Mouse (Mus musculus): ENCODE measurements at regions not wholly inside any gene's neighbourhood (a gene's known extent, or its start where the extent isn't known, plus 50 kb on each side); places are given as distances from the start of the nearest gene placed in this dataset.
"Not testable (repeated sequence)": the region's sequence is repeated elsewhere in the genome, so short reads cannot be mapped to it uniquely, and the experiment has no call there.

DNA sequence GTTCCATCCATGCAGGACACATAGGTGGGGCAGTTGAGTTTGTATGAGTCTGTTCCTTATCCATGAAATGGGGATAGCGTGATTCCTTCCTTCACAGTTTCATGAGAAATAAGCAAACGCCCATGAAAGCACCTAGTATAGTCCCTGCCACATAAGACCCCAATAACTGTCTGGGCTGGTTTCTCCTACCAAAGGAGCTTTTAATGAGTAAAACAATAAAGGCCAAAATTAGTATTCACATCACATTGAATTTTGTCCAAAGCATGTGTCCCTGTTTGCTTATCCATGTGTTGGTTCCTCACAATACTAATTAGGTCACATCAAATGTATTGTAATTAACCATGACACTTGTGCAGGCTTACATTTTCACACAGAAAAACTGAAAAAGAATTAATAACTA is 221.3 kb downstream of the Prdm13 start:
- Histone ChIP-seq H3K9me3 (ENCODE audit: control insufficient read depth, low read length) (no peaks in the 10 kb centered on the region), H3K9ac (no peak overlapping the region), H3K27ac (no peak overlapping the region), H3K4me3 (replicated peaks; ENCODE audit: low read length) (no peak overlapping the region), H3K4me1 (replicated peaks; ENCODE audit: control insufficient read depth, insufficient read depth, low read length) (no peaks in the 10 kb centered on the region), H3K4me2 (replicated peaks) (no peak overlapping the region), H3K36me3 (replicated peaks; ENCODE audit: control insufficient read depth, insufficient read depth) (no peaks in the 10 kb centered on the region), H3K27me3 (ENCODE audit: control insufficient read depth, insufficient read depth, low read length) (no peaks in the 10 kb centered on the region)
- ATAC-seq (ENCODE audit: low FRiP score) (no peak), DNase-seq (ENCODE audit: low spot score) (no peak)
- 80% methylated on average over 2 of the region's 2 CpGs for WGBS

DNA sequence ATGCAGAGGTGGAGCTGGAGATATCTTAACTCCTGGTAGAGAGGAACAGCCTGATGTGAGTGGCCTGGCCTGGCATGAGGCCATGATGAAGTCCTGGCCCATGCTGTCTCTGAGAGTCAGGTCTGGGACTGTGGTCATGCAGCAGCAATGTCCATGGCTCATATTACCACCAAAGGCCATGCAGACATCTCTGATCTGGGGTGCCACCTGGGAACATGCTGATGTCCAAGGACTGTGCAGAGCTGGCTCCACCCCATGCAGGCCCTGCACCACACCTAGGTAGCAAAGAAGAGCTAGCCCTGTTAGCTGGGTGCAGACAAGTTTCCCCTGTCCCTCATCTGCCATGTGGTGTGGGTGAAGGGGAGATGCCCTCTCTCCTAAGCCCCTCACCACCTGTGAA is 244.5 kb downstream of the Prdm13 start:
- no peaks in the 10 kb centered on the region for H3K4me1 ChIP-seq (replicated peaks; ENCODE audit: control insufficient read depth, insufficient read depth, low read length)
- no peak overlapping the region for H3K27ac ChIP-seq
- no peaks in the 10 kb centered on the region for H3K27me3 ChIP-seq (ENCODE audit: control insufficient read depth, insufficient read depth, low read length)
- no peaks in the 10 kb centered on the region for H3K36me3 ChIP-seq (replicated peaks; ENCODE audit: control insufficient read depth, insufficient read depth)
- H3K4me2 ChIP-seq (replicated peaks), result no peak overlapping the region
- no peak for ATAC-seq (ENCODE audit: low FRiP score)
- H3K9ac ChIP-seq, result no peak overlapping the region
- H3K9me3 ChIP-seq (ENCODE audit: control insufficient read depth, low read length), result no peaks in the 10 kb centered on the region
- no peak overlapping the region for H3K4me3 ChIP-seq (replicated peaks; ENCODE audit: low read length)
- no peak for DNase-seq (ENCODE audit: low spot score)

GRCm38 (mm10) chr4:21436710-21437109 is 249.1 kb downstream of the Prdm13 start:
- Histone ChIP-seq H3K27ac (no peak overlapping the region), H3K4me3 (replicated peaks; ENCODE audit: low read length) (no peak overlapping the region), H3K9ac (no peak overlapping the region), H3K36me3 (replicated peaks; ENCODE audit: control insufficient read depth, insufficient read depth) (no peaks in the 10 kb centered on the region), H3K4me2 (replicated peaks) (no peak overlapping the region), H3K9me3 (ENCODE audit: control insufficient read depth, low read length) (no peaks in the 10 kb centered on the region), H3K27me3 (ENCODE audit: control insufficient read depth, insufficient read depth, low read length) (no peaks in the 10 kb centered on the region), H3K4me1 (replicated peaks; ENCODE audit: control insufficient read depth, insufficient read depth, low read length) (no peaks in the 10 kb centered on the region)
- 16% methylated on average over 2 of the region's 2 CpGs for whole genome bisulfite sequencing
- DNase-seq (ENCODE audit: low spot score), result peak; percentile 63
- ATAC-seq (ENCODE audit: low FRiP score), result no peak; the same call in 1 of the 2 replicates

DNA sequence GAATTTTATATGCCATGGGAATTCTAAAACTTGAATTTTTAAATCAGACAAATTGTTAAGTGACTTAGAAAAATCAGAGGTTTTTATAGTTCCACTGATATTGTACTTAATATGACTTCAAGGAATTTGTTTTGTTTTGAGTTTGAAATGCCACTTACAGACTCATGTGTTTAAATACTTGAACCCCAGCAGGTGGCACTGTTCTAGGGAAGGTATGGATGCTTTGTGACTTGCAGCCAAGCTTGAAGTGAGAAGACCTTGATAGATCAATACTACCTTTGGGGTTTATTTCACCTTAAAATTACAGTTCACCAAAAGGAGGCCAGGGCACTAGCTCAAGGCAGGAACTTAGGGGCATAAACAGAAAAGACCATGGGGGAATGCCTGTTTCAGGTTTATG is 277.9 kb downstream of the Prdm13 start:
- DNase-seq (ENCODE audit: low spot score) (peak; percentile 25), ATAC-seq (ENCODE audit: low FRiP score) (no peak)
- Histone ChIP-seq H3K4me2 (replicated peaks) (no peak overlapping the region), H3K27me3 (ENCODE audit: control insufficient read depth, insufficient read depth, low read length) (no peaks in the 10 kb centered on the region), H3K9ac (no peak overlapping the region), H3K27ac (no peak overlapping the region), H3K4me1 (replicated peaks; ENCODE audit: control insufficient read depth, insufficient read depth, low read length) (no peaks in the 10 kb centered on the region), H3K36me3 (replicated peaks; ENCODE audit: control insufficient read depth, insufficient read depth) (no peaks in the 10 kb centered on the region), H3K4me3 (replicated peaks; ENCODE audit: low read length) (no peak overlapping the region), H3K9me3 (ENCODE audit: control insufficient read depth, low read length) (no peaks in the 10 kb centered on the region)

DNA sequence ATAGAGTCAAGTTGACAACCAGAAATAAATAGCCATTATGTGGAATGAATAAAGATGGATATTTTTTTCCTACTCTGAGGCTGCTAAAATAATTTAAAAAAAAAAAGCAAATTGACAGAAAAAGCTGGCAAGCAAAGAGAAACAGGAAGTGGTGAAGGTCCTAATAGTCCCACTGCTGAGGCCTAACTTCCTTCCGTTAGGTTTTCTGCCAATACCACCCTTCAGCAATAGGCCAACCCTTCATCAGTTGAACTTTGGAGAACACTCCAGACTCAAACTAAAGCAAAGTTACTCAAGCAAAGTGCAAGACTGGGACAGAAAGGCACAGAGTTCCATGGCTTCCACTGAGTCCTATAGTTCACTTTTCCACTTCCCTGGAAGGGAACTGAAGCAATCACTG is 316.4 kb downstream of the Prdm13 start:
- 97% methylated on average over 1 of the region's 1 CpGs for WGBS
- no peak overlapping the region for H3K4me2 ChIP-seq (replicated peaks)
- H3K4me3 ChIP-seq (replicated peaks; ENCODE audit: low read length), result no peak overlapping the region
- no peak for DNase-seq (ENCODE audit: low spot score)
- no peaks in the 10 kb centered on the region for H3K27me3 ChIP-seq (ENCODE audit: control insufficient read depth, insufficient read depth, low read length)
- H3K36me3 ChIP-seq (replicated peaks; ENCODE audit: control insufficient read depth, insufficient read depth), result no peaks in the 10 kb centered on the region
- no peak overlapping the region for H3K27ac ChIP-seq
- no peak overlapping the region for H3K9ac ChIP-seq
- H3K9me3 ChIP-seq (ENCODE audit: control insufficient read depth, low read length), result no peaks in the 10 kb centered on the region
- ATAC-seq (ENCODE audit: low FRiP score), result no peak
- no peaks in the 10 kb centered on the region for H3K4me1 ChIP-seq (replicated peaks; ENCODE audit: control insufficient read depth, insufficient read depth, low read length)

GRCm38 (mm10) chr4:21368234-21369021 is 317.3 kb downstream of the Prdm13 start:
- H3K4me1 ChIP-seq (replicated peaks; ENCODE audit: control insufficient read depth, insufficient read depth, low read length), result no peaks in the 10 kb centered on the region
- DNase-seq (ENCODE audit: low spot score) (peak; percentile 84), ATAC-seq (ENCODE audit: low FRiP score) (peak; percentile 80)
- H3K27me3 ChIP-seq (ENCODE audit: control insufficient read depth, insufficient read depth, low read length), result no peaks in the 10 kb centered on the region
- no peak overlapping the region for H3K4me3 ChIP-seq (replicated peaks; ENCODE audit: low read length)
- H3K27ac ChIP-seq, result no peak overlapping the region
- WGBS, result 65% methylated on average over 11 of the region's 11 CpGs
- H3K4me2 ChIP-seq (replicated peaks), result no peak overlapping the region
- no peak overlapping the region for H3K9ac ChIP-seq
- no peaks in the 10 kb centered on the region for H3K9me3 ChIP-seq (ENCODE audit: control insufficient read depth, low read length)
- H3K36me3 ChIP-seq (replicated peaks; ENCODE audit: control insufficient read depth, insufficient read depth), result no peaks in the 10 kb centered on the region

DNA sequence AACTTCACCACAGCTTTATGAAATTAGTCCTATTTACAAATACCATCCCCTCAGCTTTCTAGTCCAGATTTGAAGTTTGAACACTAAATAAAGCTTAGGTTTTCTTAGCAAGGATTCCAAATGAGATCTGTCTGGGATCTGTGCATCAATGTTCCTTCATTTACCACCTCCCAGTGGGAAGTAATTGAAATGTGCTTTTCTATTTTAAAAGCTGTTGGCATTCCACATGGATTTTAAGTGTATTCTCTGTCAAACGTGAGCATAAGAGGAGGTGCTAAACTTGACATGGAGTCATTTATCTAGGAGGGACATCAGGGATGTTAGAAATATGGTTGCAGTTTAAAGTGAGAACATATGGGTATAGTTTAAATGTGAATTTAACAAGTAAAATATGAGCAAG is 364.0 kb downstream of the Prdm13 start:
- H3K4me2 ChIP-seq (replicated peaks), result no peak overlapping the region
- no peak for ATAC-seq (ENCODE audit: low FRiP score)
- H3K36me3 ChIP-seq (replicated peaks; ENCODE audit: control insufficient read depth, insufficient read depth), result no peaks in the 10 kb centered on the region
- H3K4me1 ChIP-seq (replicated peaks; ENCODE audit: control insufficient read depth, insufficient read depth, low read length), result no peaks in the 10 kb centered on the region
- no peak overlapping the region for H3K27ac ChIP-seq
- H3K9ac ChIP-seq, result no peak overlapping the region
- H3K27me3 ChIP-seq (ENCODE audit: control insufficient read depth, insufficient read depth, low read length), result no peaks in the 10 kb centered on the region
- H3K9me3 ChIP-seq (ENCODE audit: control insufficient read depth, low read length), result no peaks in the 10 kb centered on the region
- no peak for DNase-seq (ENCODE audit: low spot score)
- 31% methylated on average over 1 of the region's 1 CpGs for WGBS
- H3K4me3 ChIP-seq (replicated peaks; ENCODE audit: low read length), result no peak overlapping the region

DNA sequence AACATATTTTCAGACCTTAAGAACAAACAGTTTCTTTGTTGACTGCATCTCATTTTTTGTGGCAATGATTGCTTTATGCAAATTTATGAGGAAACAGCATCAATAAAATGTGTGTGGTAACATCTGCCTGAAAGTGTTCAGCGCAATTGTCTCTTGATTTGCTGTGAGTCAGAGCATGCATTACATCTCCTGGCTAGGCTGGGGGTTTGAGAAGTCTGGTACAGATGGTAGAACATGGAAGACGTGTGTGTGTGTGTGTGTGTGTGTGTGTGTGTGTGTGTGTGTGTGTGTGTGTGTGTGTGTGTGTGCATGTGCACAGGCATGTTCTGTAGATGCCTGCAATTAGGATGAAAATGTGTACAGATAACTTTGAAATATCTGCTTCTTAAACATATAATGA is 376.5 kb downstream of the Prdm13 start:
- not testable (repeated sequence) for ATAC-seq (ENCODE audit: low FRiP score); H3K36me3 ChIP-seq (replicated peaks; ENCODE audit: control insufficient read depth, insufficient read depth)

GRCm38 (mm10) chr4:21307476-21308011 is 378.2 kb downstream of the Prdm13 start:
- DNase-seq (ENCODE audit: low spot score), result no peak
- WGBS, result 91% methylated on average over 3 of the region's 3 CpGs

More for the DNA sequence above, 376.5 kb downstream of the Prdm13 start:
- H3K4me1 ChIP-seq (replicated peaks; ENCODE audit: control insufficient read depth, insufficient read depth, low read length); H3K27ac ChIP-seq; H3K9ac ChIP-seq; H3K27me3 ChIP-seq (ENCODE audit: control insufficient read depth, insufficient read depth, low read length); H3K9me3 ChIP-seq (ENCODE audit: control insufficient read depth, low read length); H3K4me3 ChIP-seq (replicated peaks; ENCODE audit: low read length); DNase-seq (ENCODE audit: low spot score); H3K4me2 ChIP-seq (replicated peaks): not testable (repeated sequence)
- WGBS, result 79% methylated on average over 2 of the region's 2 CpGs

DNA sequence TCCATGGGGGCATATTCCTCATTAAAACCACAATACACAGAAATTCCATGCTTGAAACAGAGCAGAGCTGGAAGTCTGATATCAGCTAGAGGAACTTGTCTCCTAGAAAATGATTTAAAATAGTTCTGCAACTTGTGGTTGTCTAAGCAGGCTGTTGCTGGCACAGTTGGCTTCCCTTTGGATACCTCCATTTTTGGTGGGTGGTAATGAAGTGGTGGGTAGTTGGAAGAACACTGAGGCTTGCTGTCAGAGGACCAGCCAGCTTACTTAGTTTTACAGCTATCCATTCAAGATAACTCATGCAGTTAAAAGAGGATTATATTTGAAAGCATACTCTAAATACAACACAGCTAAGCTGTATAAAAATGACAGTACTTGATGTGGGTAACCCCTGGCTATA is 385.6 kb downstream of the Prdm13 start:
- Histone ChIP-seq H3K4me2 (replicated peaks) (no peak overlapping the region), H3K27me3 (ENCODE audit: control insufficient read depth, insufficient read depth, low read length) (no peaks in the 10 kb centered on the region), H3K27ac (no peak overlapping the region), H3K4me1 (replicated peaks; ENCODE audit: control insufficient read depth, insufficient read depth, low read length) (no peaks in the 10 kb centered on the region), H3K4me3 (replicated peaks; ENCODE audit: low read length) (no peak overlapping the region), H3K36me3 (replicated peaks; ENCODE audit: control insufficient read depth, insufficient read depth) (no peaks in the 10 kb centered on the region), H3K9ac (no peak overlapping the region), H3K9me3 (ENCODE audit: control insufficient read depth, low read length) (no peaks in the 10 kb centered on the region)
- no peak for DNase-seq (ENCODE audit: low spot score)
- no peak for ATAC-seq (ENCODE audit: low FRiP score)

More at GRCm38 (mm10) chr4:21307476-21308011, 378.2 kb downstream of the Prdm13 start:
- Histone ChIP-seq H3K9me3 (ENCODE audit: control insufficient read depth, low read length) (no peaks in the 10 kb centered on the region), H3K27ac (no peak overlapping the region), H3K9ac (no peak overlapping the region), H3K27me3 (ENCODE audit: control insufficient read depth, insufficient read depth, low read length) (no peaks in the 10 kb centered on the region), H3K36me3 (replicated peaks; ENCODE audit: control insufficient read depth, insufficient read depth) (no peaks in the 10 kb centered on the region), H3K4me2 (replicated peaks) (no peak overlapping the region), H3K4me3 (replicated peaks; ENCODE audit: low read length) (no peak overlapping the region), H3K4me1 (replicated peaks; ENCODE audit: control insufficient read depth, insufficient read depth, low read length) (no peaks in the 10 kb centered on the region)
- ATAC-seq (ENCODE audit: low FRiP score), result no peak

Data from hindbrain, embryonic 14.5 days (tissue).